In genomic region chr17:69416920-69417661, GRCm38 (mm10) we compare ENCODE assay signal across 7 mouse cellular contexts. TPM values are rescaled to one million over a fixed set of nuclear protein-coding genes. Genes with fewer than 3 reads are reported as not detected.
DNase-seq lines count a peak whose midpoint lies in the region; ATAC-seq lines count a peak whose summit lies in the region.

No protein-coding gene starts in this region.

- H3K27me3 ChIP-seq in intestine, embryonic 16.5 days (replicated peaks; ENCODE audit: control insufficient read depth, insufficient read depth, low read length), result no peaks in the 10 kb centered on the region
- no peaks in the 10 kb centered on the region for H3K27me3 ChIP-seq in midbrain, embryonic 11.5 days (ENCODE audit: control insufficient read depth, insufficient read depth, low read length)

- H3K9me3 ChIP-seq in intestine, embryonic 16.5 days (ENCODE audit: control insufficient read depth, low read length), result no peaks in the 10 kb centered on the region
- no peaks in the 10 kb centered on the region for H3K9me3 ChIP-seq in midbrain, embryonic 11.5 days (ENCODE audit: control insufficient read depth, low read length)

- peak; percentile 97 for DNase-seq in adrenal gland, adult 2 months
- peak; percentile 93 for DNase-seq in embryo, embryonic 11.5 days (ENCODE audit: low read depth, low spot score)
- peak; percentile 94 to 97 for DNase-seq in gastrocnemius, postnatal 4 days (ENCODE audit: low spot score in 2 of 2)
- peak; percentile 97 for DNase-seq in left cerebral cortex, postnatal 36 days (ENCODE audit: low spot score in 2 of 2)
- peak; percentile 99 for DNase-seq in midbrain, embryonic 11.5 days (ENCODE audit: low spot score, missing footprints)
- DNase-seq in skeletal muscle tissue, adult 2 months (ENCODE audit: low read depth, low spot score), result peak; percentile 91

- no peaks in the 10 kb centered on the region for H3K36me3 ChIP-seq in intestine, embryonic 16.5 days (ENCODE audit: control insufficient read depth, insufficient read depth, low read length)
- H3K36me3 ChIP-seq in midbrain, embryonic 11.5 days (ENCODE audit: control insufficient read depth, insufficient read depth, low read length), result no peaks in the 10 kb centered on the region

- H3K27ac ChIP-seq in intestine, embryonic 16.5 days (ENCODE audit: low read length), result peak overlapping the region; percentile 97
- H3K27ac ChIP-seq in midbrain, embryonic 11.5 days (ENCODE audit: low read depth, low read length), result peak overlapping the region; percentile 88

- H3K9ac ChIP-seq in intestine, embryonic 16.5 days (ENCODE audit: low read depth, low read length), result peak overlapping the region; percentile 90
- peak overlapping the region; percentile 90 for H3K9ac ChIP-seq in midbrain, embryonic 11.5 days (ENCODE audit: low read length)

- peaks cover 3% of the 10 kb centered on the region for H3K4me1 ChIP-seq in intestine, embryonic 16.5 days (ENCODE audit: control insufficient read depth, insufficient read depth, low read length)
- peaks cover 3% of the 10 kb centered on the region for H3K4me1 ChIP-seq in midbrain, embryonic 11.5 days (ENCODE audit: control insufficient read depth, insufficient read depth, low read length)

- peak overlapping the region; percentile 63 for H3K4me2 ChIP-seq in intestine, embryonic 16.5 days (ENCODE audit: low read depth, low read length)
- peak overlapping the region; percentile 70 for H3K4me2 ChIP-seq in midbrain, embryonic 11.5 days

- WGBS in intestine, embryonic 16.5 days, result under 1% methylated on average over 54 of the region's 56 CpGs
- WGBS in midbrain, embryonic 11.5 days, result under 1% methylated on average over 56 of the region's 56 CpGs

- intact Hi-C loops in left cerebral cortex, postnatal 36 days (cut with DNase I), result loop anchor here (1.0 kb wide), 2 partner anchors 29 to 34 kb away; partner anchors contain the start of gene Zbtb14

- ATAC-seq in intestine, embryonic 16.5 days, result peak; percentile 100
- peak; percentile 100 for ATAC-seq in midbrain, embryonic 11.5 days (ENCODE audit: low FRiP score)

- H3K4me3 ChIP-seq in intestine, embryonic 16.5 days (ENCODE audit: low read length), result peak overlapping the region; percentile 79
- peak overlapping the region; percentile 74 for H3K4me3 ChIP-seq in midbrain, embryonic 11.5 days (ENCODE audit: low read depth, low read length)

RNA-seq across cellular contexts. Expression of gene Akain1, which starts 22.0 kb away (rescaled TPM):
- total RNA-seq in adrenal gland, adult 2 months (2021), result not detected
- polyA plus RNA-seq in adrenal gland, adult 2 months (2012; rRNA removed), result 0.08 TPM in 1 of 2 replicates, not detected in the other
- not detected for total RNA-seq in gastrocnemius, postnatal 4 days (2021)
- polyA plus RNA-seq in intestine, embryonic 16.5 days (2015; fragmentation: Nextera tagmentation; extraction: Ambion mirVana), result not detected in 2 replicates
- 1 to 10 TPM; 4.5 to 5.6 TPM for total RNA-seq in left cerebral cortex, postnatal 36 days (2021)
- polyA plus RNA-seq in midbrain, embryonic 11.5 days (2014; fragmentation: Nextera tagmentation; extraction: Ambion mirVana), result 0.11 TPM in 1 of 2 replicates, not detected in the other

RNA-seq across cellular contexts. Expression of gene Zbtb14, which starts 34.2 kb away (rescaled TPM):
- total RNA-seq in adrenal gland, adult 2 months (2021), result 10 to 100 TPM; 14.1 to 16.9 TPM
- polyA plus RNA-seq in adrenal gland, adult 2 months (2012; rRNA removed), result 1.8 and 2.4 TPM in 2 replicates
- 10 to 100 TPM; 12.7 to 14.2 TPM for total RNA-seq in gastrocnemius, postnatal 4 days (2021)
- 11.9 and 12.0 TPM in 2 replicates for polyA plus RNA-seq in intestine, embryonic 16.5 days (2015; fragmentation: Nextera tagmentation; extraction: Ambion mirVana)
- 10 to 100 TPM; 23.2 to 24.0 TPM for total RNA-seq in left cerebral cortex, postnatal 36 days (2021)
- 35.7 and 38.3 TPM in 2 replicates for polyA plus RNA-seq in midbrain, embryonic 11.5 days (2014; fragmentation: Nextera tagmentation; extraction: Ambion mirVana)

Comparison
In these comparisons a context has a peak if more than half of its experiments do, and no peak if none do; other contexts are left out.
1. Peak in every context shown above with its lines: DNase-seq, ATAC-seq, H3K4me3 ChIP-seq and H3K27ac ChIP-seq.
2. RNA of gene Akain1, which starts 22.0 kb away (total RNA-seq): 4.5 to 5.6 TPM in left cerebral cortex, postnatal 36 days; not detected in gastrocnemius, postnatal 4 days and not detected in adrenal gland, adult 2 months; every median in the first group is over 4 times any median in the second.